Mouse (Mus musculus) heart, postnatal 10 days (tissue): ENCODE measurements around the gene Nos1ap. TPM values are rescaled to one million over a fixed set of nuclear protein-coding genes. Genes with fewer than 3 reads are reported as not detected.

Source experiments
- DNase-seq, 2 experiments: peaks; one replicate each; pipeline ENCODE4 v3.0.0; 2021
- intact Hi-C: fragments of 180-260 bp; cut with DNase I; formaldehyde crosslinking; loops from one replicate; pipeline ENCODE4 v1.15.1; 2025
- total RNA-seq, 2 experiments: library from RNA; stranded (reverse); gene quantifications; 2 replicates each; pipeline ENCODE4 v1.2.3; 2021

The Nos1ap gene
- total RNA-seq, 2 experiments from 2014 or later: 17.7 to 22.5 TPM

GRCm38 (mm10) chr1:170311431-170311830, 278.2 kb downstream of the Nos1ap start:
- intact Hi-C loops: no loop called here

GRCm38 (mm10) chr1:170308503-170308902, 281.2 kb downstream of the Nos1ap start, which contains the start of gene Spata46:
Gene Spata46, plus strand, starts transcription at chr1:170308803.
- DNase-seq: no peak
- intact Hi-C loops: no loop called here

More at GRCm38 (mm10) chr1:170311431-170311830, 278.2 kb downstream of the Nos1ap start:
- DNase-seq: no peak

GRCm38 (mm10) chr1:170306232-170306631, 283.4 kb downstream of the Nos1ap start, which contains the start of gene Gm7694:
Gene Gm7694, minus strand, starts transcription at chr1:170306332.
- no peak for DNase-seq
- intact Hi-C loops: no loop called here

- intact Hi-C loops: no loop called here
- DNase-seq: no peak
Measured at GRCm38 (mm10) chr1:170305002-170305401, 284.7 kb downstream of the Nos1ap start.

- intact Hi-C loops: no loop called here
- no peak for DNase-seq
Measured at GRCm38 (mm10) chr1:170303103-170303502, 286.6 kb downstream of the Nos1ap start.

- no peak for DNase-seq
- intact Hi-C loops: no loop called here
Measured at GRCm38 (mm10) chr1:170302456-170302855, 287.2 kb downstream of the Nos1ap start.

GRCm38 (mm10) chr1:170301686-170302085, 288.0 kb downstream of the Nos1ap start:
- no peak for DNase-seq
- intact Hi-C loops: no loop called here

GRCm38 (mm10) chr1:170299496-170299895, 290.2 kb downstream of the Nos1ap start:
- intact Hi-C loops: no loop called here
- no peak for DNase-seq

- intact Hi-C loops: loop anchor here (5.0 kb wide), 3 partner anchors 297 to 547 kb away; no protein-coding TSS in a partner anchor
Measured at GRCm38 (mm10) chr1:170294786-170295570, 294.7 kb downstream of the Nos1ap start.

GRCm38 (mm10) chr1:170293257-170293656, 296.4 kb downstream of the Nos1ap start:
- DNase-seq: no peak
- intact Hi-C loops: loop anchor here (1.0 to 5.0 kb wide), 4 partner anchors 299 to 549 kb away; no protein-coding TSS in a partner anchor

More at GRCm38 (mm10) chr1:170294786-170295570, 294.7 kb downstream of the Nos1ap start:
- DNase-seq: no peak

GRCm38 (mm10) chr1:170292239-170292951, 297.3 kb downstream of the Nos1ap start:
- intact Hi-C loops: loop anchor here (5.0 kb wide), 3 partner anchors 300 to 550 kb away; no protein-coding TSS in a partner anchor
- DNase-seq: peak; percentile 65 to 77

- intact Hi-C loops: no loop called here
- no peak for DNase-seq
Measured at GRCm38 (mm10) chr1:170282415-170283129, 307.1 kb downstream of the Nos1ap start.

- no peak for DNase-seq
- intact Hi-C loops: no loop called here
Measured at GRCm38 (mm10) chr1:170277016-170277415, 312.6 kb downstream of the Nos1ap start, which contains the start of gene Sh2d1b1. Gene Sh2d1b1, plus strand, starts transcription at chr1:170277320.

- DNase-seq: no peak
- intact Hi-C loops: no loop called here
Measured at GRCm38 (mm10) chr1:170273252-170273651, 316.4 kb downstream of the Nos1ap start.

- no peak for DNase-seq
- intact Hi-C loops: no loop called here
Measured at GRCm38 (mm10) chr1:170270696-170271095, 319.0 kb downstream of the Nos1ap start.

- no peak for DNase-seq
- intact Hi-C loops: no loop called here
Measured at GRCm38 (mm10) chr1:170270281-170270680, 319.4 kb downstream of the Nos1ap start.

GRCm38 (mm10) chr1:170255560-170255910, 334.1 kb downstream of the Nos1ap start:
- intact Hi-C loops: no loop called here
- peak; percentile 89 to 92 for DNase-seq

GRCm38 (mm10) chr1:170254893-170255559, 334.6 kb downstream of the Nos1ap start:
- intact Hi-C loops: no loop called here
- DNase-seq: no peak
